Mouse (Mus musculus): ENCODE data around the gene Rnf152.

- no peak for TF ChIP-seq POLR2A (IDR thresholded peaks at IDR 0.05; ENCODE audit: extremely low read depth, insufficient read depth, low read length)
- no peak for TF ChIP-seq CTCF (IDR thresholded peaks at IDR 0.05; ENCODE audit: low read depth, low read length)
Measured at GRCm38 (mm10) chr1:105384141-105384937, 27.8 kb upstream of the Rnf152 start.
